Mouse (Mus musculus): ENCODE results near the gene Fam122a.

Gene Fam122a

DNA sequence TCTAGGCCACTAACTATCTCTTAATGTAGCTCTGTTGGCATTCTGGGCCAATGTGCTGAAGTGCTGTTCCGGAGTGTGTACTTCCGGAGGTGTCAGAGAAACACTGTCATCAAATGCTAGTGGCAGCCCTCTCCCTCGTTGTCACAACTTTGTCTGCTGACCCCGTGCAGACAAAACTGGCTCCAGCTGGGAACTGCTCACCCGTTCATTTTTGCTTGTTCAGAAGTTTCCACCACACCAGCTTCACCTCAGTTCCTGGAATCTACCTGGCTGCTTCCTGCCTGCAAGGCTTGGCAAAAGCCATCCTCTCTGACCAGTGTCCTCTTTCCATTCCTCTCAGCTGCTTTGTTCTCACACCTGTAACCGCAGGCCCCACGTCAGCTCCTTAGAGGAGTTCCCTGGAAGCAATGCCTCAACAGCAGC, 50.4 kb downstream of the Fam122a start:
- DNase-seq = no peak

Data from layer of hippocampus, adult 9-11 months (tissue).